In the genomic region with DNA sequence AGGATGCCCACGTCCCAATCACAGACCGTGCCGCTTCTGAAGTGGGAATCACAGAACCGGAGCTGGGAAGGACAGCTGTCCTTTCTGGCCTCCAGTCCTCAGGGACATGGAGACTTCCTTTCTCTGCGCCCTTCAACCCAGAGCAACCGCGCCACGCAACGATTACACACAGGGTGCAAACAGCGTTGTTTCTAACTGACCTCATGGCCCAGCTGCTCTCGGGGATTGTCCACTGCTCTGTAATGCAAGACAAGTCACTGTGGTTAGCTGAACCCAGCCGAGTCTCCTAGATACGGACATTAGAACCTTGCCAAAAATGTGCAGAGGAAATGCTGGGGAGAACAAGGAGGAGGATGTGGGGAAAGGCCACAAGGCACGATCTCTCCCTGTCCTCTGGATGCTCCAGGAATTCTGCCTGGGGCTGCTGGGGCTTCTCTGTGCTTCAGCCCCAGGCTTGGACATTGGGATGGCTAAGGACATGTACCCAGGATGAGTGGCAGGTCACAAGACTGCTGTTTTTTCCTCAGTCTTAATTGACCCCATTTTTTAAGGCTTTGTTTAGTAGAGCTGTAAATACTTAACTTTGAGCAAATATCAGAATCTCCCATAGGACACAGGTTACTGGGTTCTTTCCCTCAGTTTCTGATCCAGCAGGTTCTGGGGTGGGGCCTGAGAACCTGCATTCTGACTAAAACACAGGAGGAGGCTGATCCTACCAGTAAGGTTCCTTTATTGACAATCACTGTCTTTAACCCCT, we compare ENCODE assay signal across 10 mouse cellular contexts. TPM values are rescaled to one million over a fixed set of nuclear protein-coding genes. Genes with fewer than 3 reads are reported as not detected.
DNase-seq lines count a peak whose midpoint lies in the region; ATAC-seq and TF ChIP-seq lines count a peak whose summit lies in the region.
"Had no signal": no experiment of that assay in that cellular context is flagged by ENCODE, and none has a peak within 500 bp of the region (broad histone marks: within the 10 kb centered on the region; RNA-seq: fewer than 3 reads in every experiment).

No protein-coding gene starts in this region.

- no peak for TF ChIP-seq EP300 in heart, postnatal 0 days (IDR thresholded peaks at IDR 0.05; ENCODE audit: low read depth)

- H3K4me3 ChIP-seq in hindbrain, embryonic 14.5 days (replicated peaks; ENCODE audit: low read length): no peak overlapping the region
- no peak overlapping the region for H3K4me3 ChIP-seq in hindbrain, embryonic 12.5 days
- no peak overlapping the region for H3K4me3 ChIP-seq in heart, postnatal 0 days (ENCODE audit: low read depth, low read length)
- no peak overlapping the region for H3K4me3 ChIP-seq in forebrain, embryonic 10.5 days
- H3K4me3 ChIP-seq: embryonic facial prominence, embryonic 15.5 days had no signal

- 0 out of 2 replicates have a peak, but pooled peaks have one; percentile 29 for ATAC-seq in hindbrain, embryonic 14.5 days (ENCODE audit: low FRiP score)
- ATAC-seq in hindbrain, embryonic 12.5 days (ENCODE audit: low FRiP score): no peak
- ATAC-seq in heart, postnatal 0 days (ENCODE audit: insufficient read depth, low read depth): peak; percentile 63
- ATAC-seq in erythroid progenitor cell, adult 5-6 weeks (replicated peaks; ENCODE audit: low FRiP score, poor library complexity, severe bottlenecking): no peak

- H3K36me3 ChIP-seq in hindbrain, embryonic 14.5 days (replicated peaks; ENCODE audit: control insufficient read depth, insufficient read depth): no peaks in the 10 kb centered on the region
- no peaks in the 10 kb centered on the region for H3K36me3 ChIP-seq in hindbrain, embryonic 12.5 days
- no peaks in the 10 kb centered on the region for H3K36me3 ChIP-seq in heart, postnatal 0 days (replicated peaks; ENCODE audit: control insufficient read depth, insufficient read depth, low read length)
- H3K36me3 ChIP-seq in forebrain, embryonic 10.5 days (replicated peaks): no peaks in the 10 kb centered on the region
- H3K36me3 ChIP-seq: embryonic facial prominence, embryonic 15.5 days had no signal

- H3K9ac ChIP-seq in hindbrain, embryonic 14.5 days: no peak overlapping the region
- no peak overlapping the region for H3K9ac ChIP-seq in hindbrain, embryonic 12.5 days
- H3K9ac ChIP-seq in heart, postnatal 0 days (replicated peaks; ENCODE audit: low read depth, low read length): no peak overlapping the region
- H3K9ac ChIP-seq: embryonic facial prominence, embryonic 15.5 days had no signal

- 51% methylated on average over 14 of the region's 14 CpGs for WGBS in hindbrain, embryonic 14.5 days
- 55% methylated on average over 14 of the region's 14 CpGs for WGBS in hindbrain, embryonic 12.5 days
- WGBS in heart, postnatal 0 days: 50% methylated on average over 14 of the region's 14 CpGs
- 78% methylated on average over 14 of the region's 14 CpGs for WGBS in forebrain, embryonic 10.5 days

- no peaks in the 10 kb centered on the region for H3K4me1 ChIP-seq in hindbrain, embryonic 14.5 days (replicated peaks; ENCODE audit: control insufficient read depth, insufficient read depth, low read length)
- H3K4me1 ChIP-seq in hindbrain, embryonic 12.5 days: peaks cover 6% of the 10 kb centered on the region; the same call in 1 of the 2 replicates
- peaks cover 4% of the 10 kb centered on the region; the same call in 1 of the 2 replicates for H3K4me1 ChIP-seq in heart, postnatal 0 days (ENCODE audit: control insufficient read depth, insufficient read depth)
- H3K4me1 ChIP-seq in forebrain, embryonic 10.5 days: peaks cover 28% of the 10 kb centered on the region

- H3K27ac ChIP-seq in hindbrain, embryonic 14.5 days: no peak overlapping the region
- no peak overlapping the region for H3K27ac ChIP-seq in hindbrain, embryonic 12.5 days
- peak overlapping the region; percentile 53 for H3K27ac ChIP-seq in heart, postnatal 0 days (ENCODE audit: low read depth)
- no peak overlapping the region for H3K27ac ChIP-seq in forebrain, embryonic 10.5 days
- H3K27ac ChIP-seq: embryonic facial prominence, embryonic 15.5 days had no signal

- no peak for TF ChIP-seq CTCF in heart, postnatal 0 days (IDR thresholded peaks at IDR 0.05; ENCODE audit: low read depth)

- no peaks in the 10 kb centered on the region for H3K9me3 ChIP-seq in hindbrain, embryonic 14.5 days (ENCODE audit: control insufficient read depth, low read length)
- H3K9me3 ChIP-seq in hindbrain, embryonic 12.5 days (replicated peaks): no peaks in the 10 kb centered on the region
- H3K9me3 ChIP-seq in heart, postnatal 0 days (replicated peaks; ENCODE audit: control insufficient read depth, low read length): no peaks in the 10 kb centered on the region
- H3K9me3 ChIP-seq in forebrain, embryonic 10.5 days: no peaks in the 10 kb centered on the region
- H3K9me3 ChIP-seq: embryonic facial prominence, embryonic 15.5 days had no signal

- H3K4me2 ChIP-seq in hindbrain, embryonic 14.5 days (replicated peaks): no peak overlapping the region
- H3K4me2 ChIP-seq in hindbrain, embryonic 12.5 days (replicated peaks): no peak overlapping the region
- H3K4me2 ChIP-seq in heart, postnatal 0 days (ENCODE audit: low read depth, low read length): no peak overlapping the region
- H3K4me2 ChIP-seq: embryonic facial prominence, embryonic 15.5 days had no signal

- H3K27me3 ChIP-seq in hindbrain, embryonic 14.5 days (ENCODE audit: control insufficient read depth, insufficient read depth, low read length): 0 out of 2 replicates have a peak, but pooled peaks cover 11% of the 10 kb centered on the region
- peaks cover 23% of the 10 kb centered on the region for H3K27me3 ChIP-seq in hindbrain, embryonic 12.5 days
- no peaks in the 10 kb centered on the region for H3K27me3 ChIP-seq in heart, postnatal 0 days (ENCODE audit: control insufficient read depth, insufficient read depth, low read length)
- H3K27me3 ChIP-seq in forebrain, embryonic 10.5 days (ENCODE audit: poor library complexity, severe bottlenecking): peaks cover 25% of the 10 kb centered on the region
- H3K27me3 ChIP-seq: embryonic facial prominence, embryonic 15.5 days had no signal

- no peak for DNase-seq in hindbrain, embryonic 14.5 days (ENCODE audit: low spot score)
- peak; percentile 63 for DNase-seq in adrenal gland, adult 2 months
- peak; percentile 81 for DNase-seq in heart, postnatal 0 days (ENCODE audit: low spot score)
- DNase-seq in lung, postnatal 10 days: peak; percentile 75
- DNase-seq in thymus, postnatal 36 days: no peak
- DNase-seq in forebrain, embryonic 10.5 days (ENCODE audit: extremely low spot score, low spot score): no peak

RNA-seq across cellular contexts. Expression of gene Adamts14, which starts 4.9 kb away (rescaled TPM):
- polyA plus RNA-seq in hindbrain, embryonic 14.5 days (2014; fragmentation: Nextera tagmentation; extraction: Ambion mirVana): 0.27 and 0.36 TPM in 2 replicates
- polyA plus RNA-seq in hindbrain, embryonic 12.5 days (2016; fragmentation: Nextera tagmentation; extraction: Ambion mirVana): 0.72 and 0.85 TPM in 2 replicates
- 1 to 10 TPM; 2.1 TPM for total RNA-seq in adrenal gland, adult 2 months (2021)
- polyA plus RNA-seq in adrenal gland, adult 2 months (2012; rRNA removed): 2.9 and 3.2 TPM in 2 replicates
- 4.3 and 6.1 TPM in 2 replicates for total RNA-seq in heart, postnatal 0 days (2014; rRNA removed; ENCODE audit: low replicate concordance)
- polyA plus RNA-seq in heart, postnatal 0 days (2015; fragmentation: Nextera tagmentation; extraction: Ambion mirVana): 1.0 and 1.2 TPM in 2 replicates
- 1.3 TPM in 1 of 2 replicates, not detected in the other for total RNA-seq in erythroid progenitor cell, adult 5-6 weeks (2015; ENCODE audit: low replicate concordance)
- total RNA-seq in erythroid progenitor cell, adult 5-6 weeks (2017; ENCODE audit: low replicate concordance): 0.39 TPM in 1 of 2 replicates, not detected in the other
- polyA plus RNA-seq in forebrain, embryonic 10.5 days (2016; fragmentation: Nextera tagmentation; extraction: Ambion mirVana): 0.27 and 0.30 TPM in 2 replicates

RNA-seq across cellular contexts. Expression of gene Prf1, which starts 19.5 kb away (rescaled TPM):
- polyA plus RNA-seq in hindbrain, embryonic 14.5 days (2014; fragmentation: Nextera tagmentation; extraction: Ambion mirVana): 0.12 TPM in 1 of 2 replicates, not detected in the other
- not detected in 2 replicates for polyA plus RNA-seq in hindbrain, embryonic 12.5 days (2016; fragmentation: Nextera tagmentation; extraction: Ambion mirVana)
- total RNA-seq in adrenal gland, adult 2 months (2021): under 1 TPM; 0.17 to 0.24 TPM
- 0.39 and 0.48 TPM in 2 replicates for polyA plus RNA-seq in adrenal gland, adult 2 months (2012; rRNA removed)
- not detected in 2 replicates for total RNA-seq in heart, postnatal 0 days (2014; rRNA removed; ENCODE audit: low replicate concordance)
- 0.04 TPM in 1 of 2 replicates, not detected in the other for polyA plus RNA-seq in heart, postnatal 0 days (2015; fragmentation: Nextera tagmentation; extraction: Ambion mirVana)
- total RNA-seq in erythroid progenitor cell, adult 5-6 weeks (2015; ENCODE audit: low replicate concordance): not detected in 2 replicates
- total RNA-seq in erythroid progenitor cell, adult 5-6 weeks (2017; ENCODE audit: low replicate concordance): not detected in 2 replicates
- polyA plus RNA-seq in forebrain, embryonic 10.5 days (2016; fragmentation: Nextera tagmentation; extraction: Ambion mirVana): not detected in 2 replicates
- total RNA-seq: ES-E14 had no signal
- polyA plus RNA-seq: embryonic facial prominence, embryonic 15.5 days had no signal

Comparison
In these comparisons a context has a peak if more than half of its experiments do, and no peak if none do; other contexts are left out.
1. ATAC-seq: peak in hindbrain, embryonic 14.5 days (single experiment) and heart, postnatal 0 days (single experiment); none in hindbrain, embryonic 12.5 days (single experiment) and erythroid progenitor cell, adult 5-6 weeks (single experiment).
2. DNase-seq: peak in adrenal gland, adult 2 months (single experiment), heart, postnatal 0 days (single experiment) and lung, postnatal 10 days (single experiment); none in hindbrain, embryonic 14.5 days (single experiment), thymus, postnatal 36 days (0 of 2) and forebrain, embryonic 10.5 days (single experiment).